ENCODE assay signal across 29 mouse cellular contexts in the genomic region with DNA sequence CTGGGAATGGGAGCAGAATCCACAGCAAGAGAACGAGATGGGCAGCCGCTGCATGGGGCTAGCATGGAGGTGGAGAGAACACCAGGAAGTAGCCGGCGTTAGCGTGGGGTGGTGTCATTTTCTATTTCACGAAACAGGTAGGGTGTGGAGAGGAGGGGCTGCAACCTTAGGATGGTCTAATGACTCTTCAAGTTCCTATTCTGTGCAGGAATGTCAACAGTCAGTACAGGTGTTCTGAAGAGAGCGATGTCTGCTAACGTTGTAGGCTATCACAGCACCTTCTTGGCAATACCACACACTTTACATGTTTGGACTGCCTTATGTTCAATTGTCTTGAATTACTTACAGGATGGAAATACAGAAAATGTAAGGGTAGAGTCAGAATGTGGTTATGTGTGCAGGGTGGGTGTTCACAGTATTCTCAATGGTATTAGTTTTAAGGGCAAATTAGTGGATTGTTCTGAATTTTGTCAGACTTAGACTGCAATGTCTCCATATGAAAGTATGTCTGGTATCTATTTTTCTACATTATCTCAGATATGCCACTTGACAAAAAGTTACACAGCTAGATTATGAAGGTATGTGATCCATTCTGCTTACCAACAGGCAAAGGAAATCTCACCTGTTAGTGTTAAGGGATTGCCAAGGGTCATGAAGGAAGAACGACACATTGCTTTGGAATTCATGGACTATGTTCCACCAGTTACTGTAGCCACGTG. TPM values are rescaled to one million over a fixed set of nuclear protein-coding genes. Genes with fewer than 3 reads are reported as not detected.
"Had no signal": no experiment of that assay in that cellular context is flagged by ENCODE, and none has a peak within 500 bp of the region (broad histone marks: within the 10 kb centered on the region; RNA-seq: fewer than 3 reads in every experiment).

No protein-coding gene starts in this region.

- H3K27ac ChIP-seq: heart, embryonic 10.5 days; hindbrain, embryonic 13.5 days; hindbrain, embryonic 15.5 days; intestine, embryonic 15.5 days; layer of hippocampus, adult 2 months; left cerebral cortex, adult 2 months; limb, embryonic 10.5 days; limb, embryonic 12.5 days had no signal

- H3K27me3 ChIP-seq: heart, embryonic 12.5 days; hindbrain, embryonic 13.5 days; hindbrain, embryonic 15.5 days; intestine, embryonic 15.5 days had no signal

- H3K4me1 ChIP-seq: heart, embryonic 10.5 days; heart, embryonic 12.5 days; hindbrain, embryonic 13.5 days; hindbrain, embryonic 15.5 days; intestine, embryonic 15.5 days; limb, embryonic 10.5 days; limb, embryonic 12.5 days had no signal

- H3K36me3 ChIP-seq: heart, embryonic 10.5 days; heart, embryonic 12.5 days; hindbrain, embryonic 13.5 days; hindbrain, embryonic 15.5 days; intestine, embryonic 15.5 days; limb, embryonic 10.5 days; limb, embryonic 12.5 days had no signal

- DNase-seq: forebrain, postnatal 0 days; gastrocnemius, postnatal 14 days; gastrocnemius, postnatal 36 days; heart, adult 18-20 months; heart, postnatal 10 days; kidney, adult 18-20 months; kidney, adult 8-10 months; kidney, postnatal 10 days; kidney, postnatal 25 days; liver had no signal

- ATAC-seq: forebrain, postnatal 0 days; inflammation-experienced regulatory T-cells, adult 6 months; intestine, embryonic 15.5 days; intestine, postnatal 0 days had no signal

- H3K9ac ChIP-seq: forebrain, postnatal 0 days; heart, embryonic 12.5 days; hindbrain, embryonic 13.5 days; hindbrain, embryonic 15.5 days; intestine, embryonic 15.5 days; limb, embryonic 12.5 days had no signal

- H3K4me2 ChIP-seq: heart, embryonic 12.5 days; hindbrain, embryonic 13.5 days; hindbrain, embryonic 15.5 days; intestine, embryonic 15.5 days; limb, embryonic 12.5 days; liver, embryonic 11.5 days had no signal

- H3K9me3 ChIP-seq: heart, embryonic 10.5 days; heart, embryonic 12.5 days; hindbrain, embryonic 13.5 days; hindbrain, embryonic 15.5 days; intestine, embryonic 15.5 days; limb, embryonic 10.5 days; limb, embryonic 12.5 days had no signal

- H3K4me3 ChIP-seq: heart, embryonic 10.5 days; heart, embryonic 12.5 days; hindbrain, embryonic 13.5 days; hindbrain, embryonic 15.5 days; intestine, embryonic 15.5 days; layer of hippocampus, adult 2 months; left cerebral cortex, adult 2 months; limb, embryonic 10.5 days; limb, embryonic 12.5 days had no signal

RNA-seq across cellular contexts. Expression of a gene that starts 2.7 kb away (rescaled TPM):
- total RNA-seq: gastrocnemius, adult 18-20 months; gastrocnemius, adult 8-10 months; gastrocnemius, postnatal 14 days; gastrocnemius, postnatal 36 days; heart, adult 18-20 months; heart, adult 8-10 months; heart, postnatal 10 days; heart, postnatal 25 days; hematopoietic stem cell, adult 5-6 weeks had no signal
- polyA plus RNA-seq: heart, embryonic 10.5 days; heart, embryonic 12.5 days; heart, embryonic 14.5 days; heart, embryonic 16.5 days; intestine, embryonic 15.5 days; intestine, postnatal 0 days; liver, embryonic 11.5 days had no signal
